Mouse (Mus musculus) neural tube, embryonic 14.5 days (tissue): ENCODE data around the gene Epsti1. TPM values are rescaled to one million over a fixed set of nuclear protein-coding genes. Genes with fewer than 3 reads are reported as not detected.
A peak's percentile ranks its signal among the peaks of the same experiment; 100 is the strongest.

Experiments
- ATAC-seq: fragments of 200-750 bp; cut with Nextera tagmentation; 2 replicates; pipeline ENCODE4 v1.8.0; 2017; ENCODE audit warnings: low read depth, mild to moderate bottlenecking, moderate TSS enrichment, moderate library complexity
- H3K27ac ChIP-seq: fragments of 300-500 bp; sonication (generic); 2 replicates; pipeline ENCODE4 v1.5.1; 2014; ENCODE audit warnings: low read depth, mild to moderate bottlenecking, control low read depth, low read length, moderate library complexity, mixed read lengths
- H3K27me3 ChIP-seq: fragments of 300-500 bp; sonication (generic); 2 replicates; pipeline ENCODE4 v1.6.1; 2014; ENCODE audit warnings: low read length; ENCODE audit not compliant: control insufficient read depth, insufficient read depth
- H3K36me3 ChIP-seq: fragments of 300-500 bp; sonication (generic); 2 replicates; pipeline ENCODE4 v1.6.1; 2014; ENCODE audit warnings: low read length, mixed read lengths; ENCODE audit not compliant: control insufficient read depth, insufficient read depth
- H3K4me1 ChIP-seq: fragments of 300-500 bp; sonication (generic); 2 replicates; pipeline ENCODE4 v1.6.1; 2014; ENCODE audit warnings: low read length; ENCODE audit not compliant: control insufficient read depth, insufficient read depth
- H3K4me2 ChIP-seq: fragments of 300-500 bp; sonication (generic); 2 replicates; pipeline ENCODE4 v1.6.1; 2014; ENCODE audit warnings: mild to moderate bottlenecking, low read depth, low read length, control low read depth
- H3K4me3 ChIP-seq: fragments of 300-500 bp; sonication (generic); 2 replicates; pipeline ENCODE4 v1.5.1; 2014; ENCODE audit warnings: low read depth, low read length, control low read depth, mixed read lengths
- H3K9ac ChIP-seq: fragments of 300-500 bp; sonication (generic); replicated peaks from 2 replicates; pipeline ENCODE4 v1.6.1; 2014; ENCODE audit warnings: low read depth, mild to moderate bottlenecking, control low read depth, low read length, mixed read lengths
- H3K9me3 ChIP-seq: fragments of 300-500 bp; sonication (generic); 2 replicates; pipeline ENCODE4 v1.6.1; 2016; ENCODE audit warnings: low read length; ENCODE audit not compliant: control insufficient read depth
- WGBS: fragments of 180-500 bp; shearing (Covaris S2); extraction: QIAGEN DNeasy Blood & Tissue Kit; methylation state at CpG from one replicate; pipeline ENCODE4 v1.1.7; 2014; 5-methylcytosine and 5-hydroxymethylcytosine counted together
- polyA plus RNA-seq: library from polyadenylated mRNA; unstranded; fragments of >200 nt; fragmentation: Nextera tagmentation; extraction: Ambion mirVana; gene quantifications from 2 replicates; pipeline ENCODE4 v1.2.1, GENCODE M21; 2014

The Epsti1 gene
- polyA plus RNA-seq, 1 experiment from 2014 or later, result 0.21 TPM

GRCm38 (mm10) chr14:77963525-77963924 is 59.5 kb downstream of the Epsti1 start:
- H3K4me1 ChIP-seq, result no peaks in the 10 kb centered on the region
- no peak for ATAC-seq
- H3K9ac ChIP-seq, result no peak overlapping the region
- H3K36me3 ChIP-seq, result no peaks in the 10 kb centered on the region
- H3K4me2 ChIP-seq, result no peak overlapping the region
- 62% methylated on average over 7 of the region's 7 CpGs for WGBS
- no peaks in the 10 kb centered on the region for H3K9me3 ChIP-seq
- no peak overlapping the region for H3K4me3 ChIP-seq
- no peaks in the 10 kb centered on the region for H3K27me3 ChIP-seq
- no peak overlapping the region for H3K27ac ChIP-seq

DNA sequence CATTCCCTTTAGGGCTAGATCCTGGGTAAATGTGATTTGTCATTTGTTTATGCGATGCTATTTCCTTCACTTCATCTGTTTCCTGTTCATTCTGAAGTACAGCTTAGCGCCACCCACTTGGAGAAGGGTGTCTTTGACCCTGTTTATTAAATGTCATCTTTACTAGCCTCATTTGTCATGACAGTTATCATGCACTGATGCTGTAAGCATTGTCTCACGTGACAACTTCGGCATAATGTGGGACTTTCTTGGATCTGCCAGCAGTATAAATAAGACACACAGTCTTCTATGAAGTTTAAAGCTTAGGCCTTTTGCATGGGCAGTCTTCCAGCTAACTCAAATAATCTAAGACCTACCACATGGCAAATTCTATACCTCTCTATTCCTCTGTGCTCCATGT is 67.3 kb downstream of the Epsti1 start:
- Histone ChIP-seq H3K27ac (no peak overlapping the region), H3K27me3 (no peaks in the 10 kb centered on the region), H3K36me3 (no peaks in the 10 kb centered on the region), H3K4me2 (no peak overlapping the region), H3K4me1 (peaks cover 4% of the 10 kb centered on the region; the same call in 1 of the 2 replicates), H3K4me3 (no peak overlapping the region), H3K9ac (no peak overlapping the region), H3K9me3 (no peaks in the 10 kb centered on the region)
- 86% methylated on average over 4 of the region's 4 CpGs for WGBS
- ATAC-seq, result no peak

DNA sequence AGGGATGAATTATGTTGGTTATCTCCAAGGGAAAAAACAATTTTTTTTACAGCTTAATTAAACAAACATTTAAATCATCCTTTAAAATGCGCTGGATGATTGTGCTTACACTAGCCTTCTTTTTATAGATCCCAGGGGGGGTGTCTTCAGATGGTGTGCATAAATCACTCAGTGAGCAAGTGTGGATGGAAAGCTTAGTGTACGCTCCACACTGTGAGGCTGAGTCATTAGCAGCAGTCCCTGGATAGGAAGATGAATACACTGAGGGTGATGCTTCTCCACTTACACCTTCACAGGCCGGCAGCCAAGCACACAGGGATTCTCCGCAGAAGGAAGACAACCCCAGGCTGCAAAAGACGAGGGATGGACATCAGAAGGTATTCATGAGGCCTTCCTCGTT is 70.2 kb downstream of the Epsti1 start:
- Histone ChIP-seq H3K4me1 (peaks cover 4% of the 10 kb centered on the region; the same call in 1 of the 2 replicates), H3K36me3 (no peaks in the 10 kb centered on the region), H3K27ac (no peak overlapping the region), H3K27me3 (no peaks in the 10 kb centered on the region), H3K4me2 (no peak overlapping the region), H3K4me3 (no peak overlapping the region), H3K9ac (no peak overlapping the region), H3K9me3 (no peaks in the 10 kb centered on the region)
- ATAC-seq, result peak; percentile 81
- WGBS, result 30% methylated on average over 6 of the region's 6 CpGs

GRCm38 (mm10) chr14:77975702-77976101 is 71.7 kb downstream of the Epsti1 start:
- ATAC-seq, result no peak
- no peak overlapping the region for H3K4me3 ChIP-seq
- no peak overlapping the region for H3K9ac ChIP-seq
- H3K4me1 ChIP-seq, result peaks cover 4% of the 10 kb centered on the region; the same call in 1 of the 2 replicates
- H3K36me3 ChIP-seq, result no peaks in the 10 kb centered on the region
- H3K9me3 ChIP-seq, result no peaks in the 10 kb centered on the region
- WGBS, result 52% methylated on average over 8 of the region's 8 CpGs
- no peak overlapping the region for H3K4me2 ChIP-seq
- no peaks in the 10 kb centered on the region for H3K27me3 ChIP-seq
- H3K27ac ChIP-seq, result no peak overlapping the region; the same call in 1 of the 2 replicates

DNA sequence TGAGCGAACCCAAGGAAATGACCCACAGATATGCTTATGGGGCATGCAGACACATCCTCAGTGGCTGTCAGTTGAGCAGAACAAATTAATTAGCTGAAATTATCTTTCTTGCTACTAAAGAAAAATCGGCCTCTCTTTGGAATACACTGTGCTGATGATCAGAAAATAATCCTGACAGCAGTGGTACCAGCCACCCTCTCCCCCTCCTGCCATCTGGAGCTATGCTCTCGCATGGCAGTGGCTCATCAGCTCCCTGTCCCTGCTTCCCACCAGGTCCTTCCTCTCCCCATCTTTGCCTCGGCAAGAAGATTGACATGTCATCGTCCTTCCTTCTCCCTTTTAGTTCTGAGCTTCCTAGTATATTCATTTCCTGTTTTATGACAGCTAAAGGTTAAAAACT is 77.5 kb downstream of the Epsti1 start:
- Histone ChIP-seq H3K36me3 (no peaks in the 10 kb centered on the region), H3K9me3 (no peaks in the 10 kb centered on the region), H3K4me1 (no peaks in the 10 kb centered on the region), H3K4me2 (no peak overlapping the region), H3K27ac (no peak overlapping the region), H3K27me3 (no peaks in the 10 kb centered on the region), H3K9ac (no peak overlapping the region), H3K4me3 (no peak overlapping the region)
- WGBS, result 72% methylated on average over 5 of the region's 5 CpGs
- no peak for ATAC-seq

GRCm38 (mm10) chr14:77997731-77998130 is 93.7 kb downstream of the Epsti1 start:
- no peak overlapping the region for H3K4me3 ChIP-seq
- ATAC-seq, result no peak
- H3K4me2 ChIP-seq, result no peak overlapping the region
- no peaks in the 10 kb centered on the region for H3K27me3 ChIP-seq
- no peaks in the 10 kb centered on the region for H3K9me3 ChIP-seq
- H3K27ac ChIP-seq, result no peak overlapping the region
- H3K4me1 ChIP-seq, result no peaks in the 10 kb centered on the region
- H3K36me3 ChIP-seq, result no peaks in the 10 kb centered on the region
- no peak overlapping the region for H3K9ac ChIP-seq

- Histone ChIP-seq H3K4me3 (no peak overlapping the region), H3K27ac (no peak overlapping the region), H3K27me3 (no peaks in the 10 kb centered on the region), H3K9ac (no peak overlapping the region), H3K4me1 (0 out of 2 replicates have a peak, but pooled peaks cover 2% of the 10 kb centered on the region), H3K36me3 (no peaks in the 10 kb centered on the region), H3K9me3 (no peaks in the 10 kb centered on the region), H3K4me2 (no peak overlapping the region)
- 80% methylated on average over 4 of the region's 4 CpGs for WGBS
- no peak for ATAC-seq
These were observed 100.4 kb downstream of the Epsti1 start for GRCm38 (mm10) chr14:78004486-78004885.

DNA sequence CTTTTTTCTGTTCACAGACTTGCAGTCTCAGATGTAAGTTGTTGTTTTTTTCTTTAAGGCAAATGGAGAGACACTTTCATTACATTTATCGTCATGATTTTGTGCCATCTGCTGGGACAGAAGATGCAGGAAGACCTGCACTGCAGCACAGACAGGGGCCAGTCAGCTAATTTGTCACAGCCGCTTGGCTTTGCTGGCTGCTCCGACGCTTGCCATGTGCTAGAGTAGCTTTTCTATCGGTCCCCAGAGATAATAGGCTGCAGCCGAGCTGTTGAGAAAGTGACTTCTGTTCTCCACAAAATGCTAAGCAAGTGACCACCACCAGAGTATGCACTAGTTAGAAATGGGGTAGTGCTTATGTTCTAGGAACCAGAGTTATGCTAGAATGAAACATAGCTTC is 104.0 kb downstream of the Epsti1 start:
- Histone ChIP-seq H3K27me3 (no peaks in the 10 kb centered on the region), H3K9me3 (no peaks in the 10 kb centered on the region), H3K4me1 (0 out of 2 replicates have a peak, but pooled peaks cover 2% of the 10 kb centered on the region), H3K27ac (no peak overlapping the region), H3K36me3 (no peaks in the 10 kb centered on the region), H3K4me3 (no peak overlapping the region), H3K9ac (no peak overlapping the region), H3K4me2 (no peak overlapping the region)
- ATAC-seq, result peak; percentile 60; the same call in 1 of the 2 replicates
- 8% methylated on average over 6 of the region's 6 CpGs for WGBS

- H3K27me3 ChIP-seq, result no peaks in the 10 kb centered on the region
- 0 out of 2 replicates have a peak, but pooled peaks cover 2% of the 10 kb centered on the region for H3K4me1 ChIP-seq
- H3K27ac ChIP-seq, result no peak overlapping the region
- H3K9me3 ChIP-seq, result no peaks in the 10 kb centered on the region
- no peak overlapping the region for H3K4me2 ChIP-seq
- H3K4me3 ChIP-seq, result no peak overlapping the region
- WGBS, result 62% methylated on average over 10 of the region's 10 CpGs
- ATAC-seq, result no peak
- H3K9ac ChIP-seq, result no peak overlapping the region
- no peaks in the 10 kb centered on the region for H3K36me3 ChIP-seq
These were observed 107.8 kb downstream of the Epsti1 start for GRCm38 (mm10) chr14:78011808-78012207.
